Mouse (Mus musculus): ENCODE results near the gene Esr1. TPM values are rescaled to one million over a fixed set of nuclear protein-coding genes. Genes with fewer than 3 reads are reported as not detected.
A peak's percentile ranks its signal among the peaks of the same experiment; 100 is the strongest.
"Not testable (repeated sequence)": the region's sequence is repeated elsewhere in the genome, so short reads cannot be mapped to it uniquely, and the experiment has no call there.

Esr1 gene
- total RNA-seq, 1 experiment from 2014 or later, result 12.0 TPM

DNA sequence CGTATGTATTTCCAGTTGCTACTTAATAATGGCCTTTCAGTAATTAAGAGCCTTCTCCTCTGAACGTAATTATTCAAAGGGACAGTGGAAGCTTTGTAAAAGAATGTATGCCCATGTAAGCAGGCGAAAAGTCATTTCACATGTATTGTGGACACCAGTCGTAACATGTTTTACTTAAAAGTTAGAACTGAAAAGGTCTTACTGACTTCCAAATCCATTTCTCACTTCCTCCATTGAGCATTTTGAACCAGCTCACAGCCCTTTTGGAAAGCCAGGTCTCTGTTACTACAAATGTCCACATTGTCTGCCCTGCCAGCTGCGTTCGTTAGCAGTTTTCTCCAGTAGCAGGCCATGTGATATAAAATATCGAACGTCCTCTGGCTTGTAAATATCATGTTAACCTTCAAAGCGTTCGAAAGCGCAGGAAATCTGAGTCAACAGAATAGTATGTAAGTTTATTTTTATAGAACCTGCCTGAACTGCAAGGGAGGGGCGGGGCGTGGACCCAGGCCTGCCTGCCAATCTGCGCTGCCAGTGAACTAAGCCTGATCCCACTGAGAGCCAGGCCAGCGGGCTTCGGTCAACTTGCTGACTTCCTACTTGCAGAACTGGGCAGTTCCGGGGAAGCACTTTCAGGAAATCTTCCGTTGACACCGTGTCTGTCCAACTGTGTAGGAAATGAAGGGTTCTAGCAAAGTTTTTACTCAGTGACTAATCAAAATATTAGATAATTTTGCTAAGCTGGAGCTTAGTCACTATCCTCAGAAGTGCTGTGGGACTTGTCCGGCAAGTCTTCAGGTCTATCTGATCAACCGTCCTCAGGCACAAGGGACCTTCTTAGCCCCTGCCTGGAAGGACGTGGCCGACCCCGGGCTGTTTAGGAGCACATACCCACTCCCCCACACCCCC, 9.5 kb downstream of the Esr1 start:
- peak; percentile 63 for DNase-seq

DNA sequence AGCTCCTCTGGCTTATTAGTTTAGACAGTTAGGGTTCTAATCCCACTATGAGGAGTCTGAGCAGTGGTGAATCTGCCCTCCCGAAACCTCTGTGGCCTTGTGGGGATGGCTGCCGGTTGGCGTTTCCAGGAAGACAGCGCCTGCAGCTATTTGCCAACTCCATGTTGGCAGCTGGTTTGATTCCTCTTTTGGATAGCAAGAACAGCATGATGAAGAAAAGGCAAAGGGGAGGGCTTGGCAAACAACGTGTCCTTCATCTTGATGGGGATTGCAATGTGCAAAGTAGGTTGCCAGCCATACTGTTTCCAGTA, 10.1 kb downstream of the Esr1 start:
- no peak for DNase-seq

DNA sequence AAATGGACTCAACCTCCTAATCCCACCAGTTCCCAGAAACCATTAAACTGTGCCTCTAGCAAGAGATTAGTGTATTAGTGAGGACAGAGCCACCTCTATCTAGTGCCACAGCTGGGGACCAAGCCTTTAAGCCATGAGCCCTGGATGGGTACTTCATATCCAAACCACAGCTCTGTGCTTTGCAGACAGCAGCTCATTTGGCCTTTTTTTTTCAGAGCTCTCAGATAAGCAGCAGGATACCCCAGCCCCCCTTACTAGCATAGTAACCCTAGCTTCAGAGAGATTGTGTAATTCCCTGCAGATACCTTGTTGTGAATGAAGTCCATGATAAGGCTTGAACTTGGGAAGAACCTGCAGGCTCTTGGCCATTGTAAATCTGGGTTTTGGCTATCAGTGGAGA, 11.9 kb downstream of the Esr1 start:
- no peak for DNase-seq

DNA sequence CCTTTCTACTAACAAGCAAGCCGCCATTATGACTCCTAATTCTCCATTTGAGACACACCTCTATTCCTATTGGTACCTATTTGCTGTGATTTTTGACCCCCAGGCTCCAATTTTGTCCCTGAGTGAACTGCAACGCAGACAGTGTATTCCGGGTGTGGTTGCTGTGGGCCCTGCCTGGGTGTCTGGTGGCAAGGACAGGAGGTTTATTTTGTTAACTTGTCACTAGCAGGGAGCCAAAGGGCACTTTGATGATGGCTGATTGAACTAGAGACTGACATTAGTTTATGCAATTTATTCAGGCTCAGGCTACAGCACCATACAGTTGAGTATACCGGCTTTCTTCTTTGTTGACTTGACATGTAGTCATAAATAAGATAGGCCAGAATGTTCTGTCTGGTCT, 13.2 kb downstream of the Esr1 start:
- no peak for DNase-seq

DNA sequence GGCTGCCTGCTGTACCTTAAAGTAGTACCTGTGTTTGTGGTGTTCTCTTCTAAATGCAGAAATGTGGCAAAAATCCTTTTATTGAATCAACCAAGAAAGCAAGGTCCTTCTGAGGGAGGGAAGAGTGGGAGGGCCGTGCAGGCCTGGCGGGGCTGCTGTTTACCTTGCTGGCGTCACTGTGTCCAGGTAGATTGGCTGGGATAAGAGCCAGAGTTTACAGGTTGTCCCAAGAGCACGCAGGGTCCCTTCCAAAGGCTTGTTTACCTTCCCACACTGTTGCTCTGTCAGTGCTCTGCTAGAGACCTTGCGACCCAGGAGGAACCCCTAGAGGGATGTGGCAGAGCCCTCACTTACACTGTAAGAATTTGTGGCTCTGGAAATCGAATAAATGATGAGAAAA, 13.9 kb downstream of the Esr1 start:
- no peak for DNase-seq

DNA sequence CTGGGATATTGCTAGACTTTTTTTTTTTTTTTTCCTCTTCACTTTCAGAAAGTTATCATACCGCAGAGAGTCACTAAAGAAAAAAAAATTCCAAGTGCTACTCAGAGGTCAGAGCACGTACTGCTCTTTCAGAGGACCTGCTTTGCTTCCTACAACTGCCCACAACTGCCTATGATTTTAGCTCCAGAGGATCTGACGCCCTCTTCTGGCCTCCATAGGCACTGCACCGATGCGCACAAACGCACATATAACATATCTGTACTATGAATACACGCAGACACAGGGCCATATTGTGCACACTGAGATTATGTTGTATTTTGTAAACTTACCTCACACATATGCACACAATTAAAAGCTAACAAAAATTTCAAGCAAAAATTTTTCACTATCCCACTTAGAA, 15.0 kb downstream of the Esr1 start:
- peak; percentile 15 for DNase-seq

DNA sequence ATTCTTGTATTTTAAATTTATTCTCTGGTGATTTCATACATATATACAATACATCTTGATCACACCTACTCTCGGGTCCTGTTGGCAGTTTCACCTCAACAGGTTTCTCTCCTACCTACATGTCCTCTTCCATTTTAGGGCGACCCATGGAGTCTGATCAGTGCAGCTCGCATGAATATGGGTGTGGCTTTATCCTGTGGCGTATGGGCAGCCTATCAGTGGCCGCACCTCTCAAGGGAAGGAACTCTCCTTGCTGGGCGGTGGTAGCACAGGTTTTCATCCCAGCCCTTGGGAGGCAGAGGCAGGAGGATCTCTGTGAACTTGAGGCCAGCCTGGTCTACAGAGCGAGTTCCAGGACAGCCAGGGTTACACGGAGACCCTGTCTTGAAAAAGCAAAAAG, 15.6 kb downstream of the Esr1 start:
- no peak for DNase-seq

DNA sequence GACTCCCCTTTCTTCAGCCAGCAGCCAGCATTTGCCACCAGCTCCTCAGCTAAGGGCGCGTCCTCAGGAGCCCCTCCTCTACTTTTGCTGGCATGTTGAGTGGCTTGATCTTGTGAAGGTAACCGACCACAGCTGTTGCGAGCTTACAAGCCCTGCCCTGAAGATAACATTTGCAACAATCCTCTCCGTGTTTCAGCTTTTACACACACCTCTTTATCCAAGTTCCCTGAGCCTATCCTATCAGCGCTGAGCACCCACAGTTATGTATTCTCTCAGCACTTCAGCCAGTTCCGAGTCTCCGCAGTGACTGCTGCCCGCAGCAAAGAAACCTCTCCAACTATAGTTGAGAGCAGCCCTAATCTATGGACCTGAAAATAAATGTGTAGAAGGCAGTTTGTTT, 16.0 kb downstream of the Esr1 start:
- no peak for DNase-seq

DNA sequence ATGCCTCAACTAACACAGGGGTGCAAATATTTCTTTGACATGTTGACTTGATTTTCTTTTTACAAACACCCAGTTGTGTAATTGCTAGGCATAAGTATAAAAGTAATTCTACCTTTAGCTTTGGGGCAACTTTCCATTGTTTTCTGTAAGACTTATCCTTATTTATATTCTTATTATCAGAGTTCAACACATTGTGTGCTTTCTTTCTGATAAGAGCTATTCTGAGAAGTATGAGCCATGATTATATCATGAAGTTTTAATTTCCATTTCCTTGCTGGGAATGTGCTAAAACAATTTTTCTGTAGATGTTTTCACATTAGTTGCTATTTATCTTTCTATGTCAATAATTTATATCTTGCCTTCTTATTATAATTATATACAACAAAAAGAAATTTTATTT, 17.9 kb downstream of the Esr1 start:
- DNase-seq, result no peak

DNA sequence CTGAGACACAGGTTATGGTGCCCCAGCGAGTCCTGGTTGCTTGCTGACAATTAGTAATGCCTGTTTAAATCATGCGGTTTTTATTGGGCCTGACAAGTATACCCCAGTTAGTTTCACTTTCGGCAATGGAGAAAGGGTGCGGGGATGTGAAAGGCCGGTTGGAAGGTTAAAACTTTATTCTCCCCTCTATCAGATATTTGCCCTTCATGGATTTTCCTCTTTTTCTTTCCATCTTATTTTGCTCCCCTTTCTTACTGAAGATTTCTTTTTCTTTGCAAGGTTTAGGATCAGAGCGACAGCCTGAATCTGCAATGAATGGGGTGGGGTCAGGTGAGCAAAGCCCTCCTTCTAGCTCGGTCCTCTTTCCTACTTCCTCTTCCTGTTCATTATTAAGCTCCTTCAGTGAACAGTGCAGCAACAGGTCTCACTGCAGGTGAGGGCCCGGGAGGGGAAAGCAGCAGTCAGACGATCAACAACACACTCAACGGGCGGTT, 20.9 kb downstream of the Esr1 start:
- DNase-seq, result no peak

DNA sequence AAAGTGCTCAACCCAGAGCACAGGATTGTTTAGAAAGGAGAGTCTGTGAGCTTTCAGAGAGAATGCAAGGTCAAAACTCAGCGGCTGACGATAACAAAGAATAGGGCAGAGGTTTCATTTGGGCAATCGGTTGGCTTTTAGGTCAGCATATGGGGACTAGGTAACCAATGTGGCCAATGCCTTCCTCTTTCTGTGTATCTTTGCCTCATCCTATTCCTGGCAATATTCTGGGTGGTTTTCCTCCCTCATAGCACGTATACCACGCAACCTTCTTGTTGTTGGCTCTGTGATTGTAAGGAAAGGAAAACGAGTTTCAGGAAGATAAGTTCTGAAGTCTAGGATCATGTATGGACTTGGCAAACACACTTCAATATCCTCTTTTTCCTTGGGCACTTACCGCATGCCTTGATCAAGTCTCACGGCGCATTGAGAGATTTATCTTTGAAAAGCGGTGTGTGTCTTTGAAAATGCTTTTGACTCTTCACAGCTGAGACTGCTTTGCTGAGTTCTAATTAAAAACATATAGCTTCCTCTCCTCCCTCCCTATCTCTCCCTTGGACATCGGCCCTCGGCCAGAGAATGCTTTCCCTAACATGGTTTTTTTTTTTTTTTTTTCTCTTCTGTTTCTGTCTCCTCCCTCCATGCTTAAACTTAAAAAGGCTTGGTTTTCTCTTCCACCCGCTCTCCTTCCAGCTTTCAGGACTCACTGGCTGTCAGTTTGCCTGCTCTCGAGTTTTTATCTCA, 22.1 kb downstream of the Esr1 start:
- no peak for DNase-seq

DNA sequence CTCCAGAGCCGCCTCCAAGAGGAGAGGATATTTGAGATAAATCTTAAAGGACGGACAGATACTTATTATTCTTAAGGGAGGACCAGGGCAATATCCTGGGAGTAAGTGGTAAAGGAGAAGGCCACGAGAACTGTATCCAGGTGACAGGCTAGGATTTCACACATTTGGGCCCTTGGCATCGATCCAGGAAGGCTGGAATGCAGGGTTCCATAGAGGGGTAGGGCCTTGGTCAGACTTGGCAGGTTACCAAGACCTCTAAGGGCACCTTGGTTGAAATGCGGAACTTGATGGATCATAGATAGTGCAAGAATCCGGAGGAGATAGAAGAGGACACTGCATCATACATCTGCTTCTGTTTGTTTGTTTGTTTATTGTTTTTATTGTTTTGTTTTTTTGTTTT, 24.3 kb downstream of the Esr1 start:
- DNase-seq, result no peak

DNA sequence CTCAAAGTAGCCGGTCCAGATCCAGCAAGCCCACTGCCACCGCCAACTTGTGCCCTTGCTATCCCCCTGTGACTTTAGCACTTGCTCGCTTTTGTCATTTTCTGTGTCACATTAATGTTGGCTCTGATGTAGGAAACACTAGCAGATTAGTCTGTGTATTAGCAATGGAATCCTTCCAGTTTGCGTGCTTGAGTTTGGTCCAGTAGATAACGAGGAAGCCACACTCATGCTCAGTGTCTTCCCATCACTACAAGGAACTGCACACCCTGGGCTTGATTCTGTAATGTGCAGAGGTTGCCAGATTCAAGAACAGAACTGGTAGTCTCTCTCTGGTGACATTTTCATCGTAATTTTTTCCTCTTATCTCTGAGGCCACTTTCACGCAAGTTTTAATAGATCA, 34.7 kb downstream of the Esr1 start:
- no peak for DNase-seq

DNA sequence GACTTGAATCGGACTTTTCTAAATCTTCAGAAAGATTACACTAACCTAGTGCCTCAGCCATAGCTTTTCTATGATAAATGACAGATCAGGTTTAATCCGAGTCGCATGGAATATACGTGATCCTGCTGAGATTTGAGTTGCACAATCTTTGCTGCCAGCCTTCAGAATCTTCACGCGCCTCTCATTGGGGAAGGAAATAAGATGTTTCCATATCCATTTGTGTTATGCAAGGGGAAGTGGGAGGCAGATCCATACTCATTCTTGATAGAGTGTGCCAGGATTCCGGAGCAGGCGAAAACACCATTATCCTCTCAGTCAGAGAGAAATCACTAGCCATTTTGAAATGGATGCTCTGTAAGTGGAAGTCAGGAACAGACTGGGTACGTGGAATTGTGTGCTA, 35.5 kb downstream of the Esr1 start:
- no peak for DNase-seq

DNA sequence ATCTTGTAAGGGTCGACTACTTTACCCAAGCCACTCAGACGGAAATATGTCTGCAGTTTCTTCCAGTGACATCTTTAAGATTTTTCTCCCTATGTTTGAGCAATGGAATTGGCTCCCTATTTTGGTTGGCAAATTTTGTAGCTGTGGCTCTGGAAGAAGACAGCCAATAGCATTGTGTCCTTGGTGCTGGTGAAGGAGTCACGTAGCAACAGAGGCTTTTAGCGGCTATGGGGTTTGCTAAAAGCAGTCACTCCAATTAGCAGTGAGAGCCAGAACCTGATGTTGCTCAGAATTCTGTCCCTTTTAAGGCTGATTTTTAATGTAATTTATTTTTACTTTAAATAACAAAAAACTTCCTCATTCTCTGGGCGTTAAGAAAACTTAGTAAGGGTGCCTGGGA, 54.0 kb downstream of the Esr1 start:
- no peak for DNase-seq

DNA sequence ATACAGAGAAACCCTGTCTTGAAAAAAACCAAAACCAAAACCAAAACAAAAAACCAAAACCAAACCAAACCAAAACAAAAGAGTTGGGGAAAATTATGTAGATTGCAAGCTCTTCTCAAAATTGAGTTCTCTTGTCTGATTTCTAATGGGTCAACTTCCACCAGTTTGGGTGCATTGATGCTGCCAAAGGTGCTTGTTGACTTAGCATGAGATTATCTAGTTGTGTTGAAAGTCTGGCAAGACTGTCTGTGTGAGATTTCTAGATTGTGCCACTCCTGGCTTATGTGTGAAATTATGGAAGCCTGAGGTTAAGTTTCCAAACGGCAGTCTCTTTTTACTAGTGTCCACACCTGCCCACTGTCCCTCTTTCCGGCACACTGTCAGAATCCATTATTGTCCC, 55.6 kb downstream of the Esr1 start:
- DNase-seq, result no peak

DNA sequence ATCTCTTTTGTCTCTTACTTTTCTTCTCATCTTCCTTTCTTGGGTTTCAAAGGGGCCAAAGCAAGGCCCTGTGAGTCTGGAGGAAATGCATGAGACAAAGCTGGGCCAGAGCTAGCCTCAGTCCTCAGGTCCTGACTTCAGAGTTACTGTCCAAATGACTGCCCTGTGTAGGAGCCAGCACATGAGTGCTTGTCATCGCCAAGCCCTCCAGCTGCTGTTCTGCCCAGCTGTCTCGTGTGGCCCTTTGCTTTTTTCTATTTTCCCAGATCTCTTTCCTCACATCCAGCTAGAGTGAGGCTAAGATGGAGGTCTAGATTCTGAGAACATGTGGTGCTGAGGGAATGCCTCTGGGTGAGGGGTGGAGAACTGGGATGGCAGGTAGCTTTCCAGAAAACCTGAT, 58.7 kb downstream of the Esr1 start:
- DNase-seq, result no peak

DNA sequence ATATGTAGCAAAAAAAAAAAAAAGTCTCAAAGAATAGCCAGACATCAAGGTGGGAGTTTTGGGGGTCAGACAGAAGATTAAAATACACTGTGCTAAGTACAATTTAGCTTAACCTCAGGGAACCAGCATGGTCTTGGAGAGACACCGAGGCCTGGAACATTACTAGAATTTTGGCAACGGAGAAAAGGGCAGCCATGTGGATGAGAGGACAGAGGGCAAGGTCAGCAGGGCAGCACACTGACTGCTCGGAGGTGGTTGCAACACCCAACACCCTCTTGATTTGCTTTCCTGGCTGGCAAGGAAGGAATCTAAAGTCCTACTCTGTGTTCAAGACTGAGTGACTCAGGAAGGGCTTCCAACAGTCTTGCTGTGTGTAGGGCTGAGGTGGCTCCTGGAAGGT, 60.5 kb downstream of the Esr1 start:
- DNase-seq, result peak; percentile 4

DNA sequence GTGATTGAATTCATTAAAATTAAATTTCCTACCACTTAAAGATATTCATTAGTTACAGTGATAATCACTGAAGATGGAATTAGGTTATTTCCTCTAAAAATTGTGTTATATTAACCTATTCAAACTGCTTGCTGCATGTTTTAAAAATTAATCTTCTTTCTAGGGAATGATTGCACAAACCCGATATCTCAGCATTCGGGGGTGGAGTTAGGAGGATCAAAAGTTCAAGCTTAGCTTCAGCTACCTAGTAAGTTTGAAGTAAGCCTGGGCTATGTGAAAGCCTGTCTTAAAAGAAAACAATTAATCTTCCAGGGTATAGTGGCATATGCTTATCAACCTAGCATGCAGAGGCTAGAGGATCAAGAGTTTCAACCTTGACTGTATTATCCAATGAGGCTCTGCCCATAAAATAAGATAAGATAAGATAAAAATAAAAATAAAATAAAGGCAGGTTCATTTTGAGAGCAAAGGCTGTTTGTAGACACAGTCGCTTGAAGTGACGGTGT, 62.0 kb downstream of the Esr1 start:
- DNase-seq, result no peak

DNA sequence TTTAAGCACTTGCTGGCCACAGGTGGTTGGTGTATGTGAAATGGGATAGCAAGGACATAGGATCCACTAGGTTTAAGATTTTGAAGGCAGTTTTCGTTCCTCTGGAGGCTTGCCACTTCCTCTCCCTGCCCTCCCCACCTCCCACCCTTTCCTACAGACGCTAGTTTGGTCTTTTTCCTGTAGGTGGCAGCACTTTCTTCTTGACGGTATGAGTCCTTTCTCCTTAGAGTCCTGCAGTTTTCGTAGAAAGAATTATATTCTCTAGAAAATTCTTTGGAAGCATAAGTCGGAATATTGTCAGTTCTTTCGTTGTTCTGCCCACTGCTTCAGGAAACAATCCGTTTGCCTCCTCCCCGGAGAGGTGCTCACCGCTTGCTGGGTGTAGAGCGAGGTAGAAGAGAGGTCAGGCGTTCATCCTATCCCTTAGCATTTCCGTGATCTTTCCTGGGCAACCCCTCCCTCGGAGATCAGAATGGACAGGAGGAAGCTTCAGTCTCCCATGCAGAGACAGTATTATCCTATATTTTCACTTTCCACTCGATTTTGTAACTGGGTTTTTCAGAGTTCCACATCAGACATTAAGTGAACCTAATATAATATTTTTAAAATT, 63.7 kb downstream of the Esr1 start:
- not testable (repeated sequence) for DNase-seq

DNA sequence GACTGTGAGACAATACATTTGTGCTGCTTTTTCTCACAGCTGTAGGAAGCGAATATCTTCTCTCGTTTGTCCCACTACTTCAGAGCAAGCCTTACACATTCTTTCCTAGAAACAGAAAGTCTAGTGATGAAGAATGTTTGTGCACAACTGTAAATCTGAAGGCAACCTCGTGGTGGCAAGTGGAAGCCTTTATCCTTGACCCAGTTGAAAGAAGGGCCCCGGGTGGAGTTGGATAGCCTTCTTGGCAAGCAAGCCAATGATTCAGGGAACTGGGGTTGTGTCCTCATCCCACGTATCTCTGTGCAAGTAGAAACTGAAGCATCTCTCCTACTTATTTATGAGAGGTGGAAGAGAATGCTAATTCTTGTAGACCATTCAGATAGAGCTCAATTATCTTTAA, 71.7 kb downstream of the Esr1 start:
- DNase-seq, result peak; percentile 13

DNA sequence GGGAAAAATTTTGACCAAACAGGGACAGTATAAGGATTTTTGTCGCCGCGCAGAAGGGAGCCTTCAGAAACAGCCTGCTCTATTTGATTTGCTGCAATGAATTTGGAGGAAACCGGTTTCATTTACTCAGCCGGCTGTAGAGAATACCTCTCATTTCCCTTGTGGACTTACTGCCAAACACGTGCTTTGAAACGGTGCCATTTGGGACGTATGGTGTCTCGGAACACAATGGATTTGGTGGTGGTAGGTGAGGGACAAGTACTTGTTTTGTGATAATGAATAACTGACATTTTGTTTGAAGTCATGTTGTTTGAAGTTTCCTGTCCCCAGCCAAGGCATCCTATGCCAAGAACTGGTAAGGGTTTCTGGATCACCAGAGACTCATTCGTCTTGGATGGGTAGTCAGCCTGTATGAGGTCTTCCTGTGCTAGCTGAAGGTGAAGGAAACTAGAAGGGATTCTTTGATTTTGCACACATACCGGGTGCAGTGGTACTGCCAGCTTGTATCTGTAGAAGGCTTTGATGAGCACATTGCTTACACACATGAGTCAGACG, 72.4 kb downstream of the Esr1 start:
- no peak for DNase-seq

DNA sequence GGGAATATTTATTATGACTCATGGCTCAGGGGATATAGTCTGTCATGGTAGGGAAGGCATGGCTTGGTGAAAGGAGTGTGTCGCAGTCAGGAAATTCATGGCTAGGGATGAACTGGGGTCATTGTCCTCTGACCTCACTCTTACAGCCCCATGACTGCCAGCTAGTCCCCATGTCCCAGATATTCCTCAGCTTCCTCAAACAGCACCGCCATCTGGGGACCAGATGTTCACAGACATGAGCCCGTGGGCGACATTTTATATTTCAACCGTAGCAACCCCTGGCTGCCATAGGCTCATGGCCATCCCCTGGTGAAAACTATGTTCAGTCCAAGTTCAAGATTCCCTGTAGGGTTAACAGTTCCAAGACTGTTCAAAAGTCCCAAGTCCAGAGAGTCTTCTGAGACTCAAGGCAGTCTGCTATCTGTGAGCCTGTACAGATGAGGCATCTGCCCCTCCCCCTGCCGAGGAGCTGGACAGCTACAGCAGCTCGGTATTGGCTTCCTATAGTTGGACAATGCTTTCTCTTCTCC, 83.0 kb downstream of the Esr1 start:
- DNase-seq, result no peak
